Mouse (Mus musculus) embryonic facial prominence, embryonic 13.5 days (tissue): ENCODE measurements around the gene Dcst1. TPM values are rescaled to one million over a fixed set of nuclear protein-coding genes. Genes with fewer than 3 reads are reported as not detected.
A peak's percentile ranks its signal among the peaks of the same experiment; 100 is the strongest.

Experiments used
- ATAC-seq: fragments of 200-750 bp; cut with Nextera tagmentation; 2 replicates; pipeline ENCODE4 v1.8.0; 2017; ENCODE audit warnings: low read depth; ENCODE audit not compliant: insufficient number of reproducible peaks, insufficient read depth, low FRiP score, low TSS enrichment
- H3K27ac ChIP-seq: fragments of 300-500 bp; sonication (generic); 2 replicates; pipeline ENCODE4 v1.5.1; 2015; ENCODE audit warnings: moderate library complexity, mild to moderate bottlenecking, inconsistent platforms
- H3K27me3 ChIP-seq: fragments of 300-500 bp; sonication (generic); 2 replicates; pipeline ENCODE4 v1.6.1; 2015; ENCODE audit warnings: mild to moderate bottlenecking, inconsistent platforms
- H3K36me3 ChIP-seq: fragments of 300-500 bp; sonication (generic); 2 replicates; pipeline ENCODE4 v1.6.1; 2015; ENCODE audit warnings: mild to moderate bottlenecking, inconsistent platforms
- H3K4me1 ChIP-seq: fragments of 300-500 bp; sonication (generic); 2 replicates; pipeline ENCODE4 v1.6.1; 2015; ENCODE audit warnings: inconsistent platforms
- H3K4me2 ChIP-seq: fragments of 300-500 bp; sonication (generic); 2 replicates; pipeline ENCODE4 v1.6.1; 2015; ENCODE audit warnings: moderate library complexity, mild to moderate bottlenecking, inconsistent platforms
- H3K4me3 ChIP-seq: fragments of 300-500 bp; sonication (generic); 2 replicates; pipeline ENCODE4 v1.5.1; 2015; ENCODE audit warnings: mild to moderate bottlenecking, inconsistent platforms
- H3K9ac ChIP-seq: fragments of 300-500 bp; sonication (generic); 2 replicates; pipeline ENCODE4 v1.6.1; 2015; ENCODE audit warnings: mild to moderate bottlenecking, inconsistent platforms
- H3K9me3 ChIP-seq: fragments of 300-500 bp; sonication (generic); 2 replicates; pipeline ENCODE4 v1.6.1; 2016; ENCODE audit warnings: inconsistent platforms
- WGBS: fragments of 180-500 bp; shearing (Covaris S2); methylation state at CpG from one replicate; pipeline ENCODE4 v1.1.7; 2015; ENCODE audit warnings: mixed read lengths; 5-methylcytosine and 5-hydroxymethylcytosine counted together
- polyA plus RNA-seq: library from polyadenylated mRNA; unstranded; fragments of >200 nt; fragmentation: Nextera tagmentation; extraction: Ambion mirVana; gene quantifications from 2 replicates; pipeline ENCODE4 v1.2.1, GENCODE M21; 2015

Dcst1 gene
- 0.44 and 0.85 TPM in 2 replicates for polyA plus RNA-seq

- Histone ChIP-seq H3K9me3 (no peaks in the 10 kb centered on the region), H3K27me3 (no peaks in the 10 kb centered on the region), H3K27ac (no peak within 1 kb of the TSS), H3K4me2 (no peak within 1 kb of the TSS), H3K9ac (no peak within 1 kb of the TSS), H3K4me3 (no peak within 1 kb of the TSS), H3K36me3 (no peaks in the 10 kb centered on the region), H3K4me1 (0 out of 2 replicates have a peak, but pooled peaks cover 4% of the 10 kb centered on the region)
- 90% methylated on average over 11 of the region's 11 CpGs for WGBS
- ATAC-seq: no peak
Observed at GRCm38 (mm10) chr3:89365153-89365485, at the start of gene Dcst1. Gene Dcst1, minus strand, starts transcription at chr3:89365253.

DNA sequence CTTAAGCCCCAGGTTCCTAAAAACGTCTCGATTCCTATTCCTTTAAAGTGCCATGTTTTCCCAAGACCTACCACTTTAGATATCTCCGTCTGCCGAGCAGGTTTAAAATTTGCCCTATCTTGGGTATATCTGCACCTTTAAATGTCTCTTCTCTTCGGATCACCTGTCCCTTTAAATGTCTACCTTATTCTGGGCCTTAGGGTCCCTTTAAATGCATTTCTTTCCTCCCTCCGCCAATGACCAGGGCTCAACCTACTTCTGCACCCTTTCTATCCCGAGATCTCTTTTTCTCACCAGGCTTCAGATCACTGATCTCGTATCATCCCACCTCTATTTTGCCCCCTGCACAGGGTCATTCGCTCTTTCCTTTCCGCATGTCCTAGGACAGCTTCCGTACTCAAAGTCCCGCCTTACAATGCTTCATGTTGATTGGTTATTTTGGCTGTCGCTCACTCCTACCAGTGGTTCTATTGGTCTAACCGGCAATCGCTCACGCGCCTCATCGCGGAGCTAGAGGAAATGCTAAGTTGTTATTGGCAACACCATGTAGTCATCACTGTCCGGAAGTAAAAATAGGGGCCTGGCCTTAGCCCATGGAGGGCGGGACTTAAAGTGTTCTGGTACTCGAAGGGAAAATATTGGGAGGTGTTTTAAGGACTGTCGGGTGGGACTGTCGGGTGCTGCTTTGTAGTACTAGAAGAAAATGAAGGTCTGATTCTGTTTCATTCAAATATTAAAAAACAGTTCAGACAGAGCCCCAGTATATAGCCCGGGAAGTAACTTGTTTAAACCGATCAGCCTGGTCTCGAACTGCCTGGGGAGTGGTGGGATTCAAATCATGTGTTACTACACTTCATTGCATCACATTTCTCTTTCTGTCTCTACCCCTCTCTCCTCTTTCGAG lies 46.7 kb upstream of the Dcst1 start, which contains the start of gene Flad1:
Flad1 (minus strand) TSS at position 381 of the 904 bp plus-strand sequence.
- Histone ChIP-seq H3K4me1 (peaks cover 13% of the 10 kb centered on the region), H3K4me2 (peak within 1 kb of the TSS; percentile 68), H3K9ac (peak within 1 kb of the TSS; percentile 69), H3K27me3 (no peaks in the 10 kb centered on the region), H3K4me3 (peak within 1 kb of the TSS; percentile 53), H3K9me3 (no peaks in the 10 kb centered on the region), H3K27ac (no peak within 1 kb of the TSS), H3K36me3 (peaks cover 42% of the 10 kb centered on the region)
- ATAC-seq: peak; percentile 100
- 6% methylated on average over 28 of the region's 28 CpGs for WGBS

- Histone ChIP-seq H3K4me3 (peak overlapping the region; percentile 53), H3K27me3 (no peaks in the 10 kb centered on the region), H3K9ac (peak overlapping the region; percentile 69), H3K27ac (no peak overlapping the region), H3K4me2 (peak overlapping the region; percentile 68), H3K9me3 (no peaks in the 10 kb centered on the region), H3K4me1 (peaks cover 7% of the 10 kb centered on the region), H3K36me3 (peaks cover 39% of the 10 kb centered on the region)
- WGBS: 82% methylated on average over 10 of the region's 10 CpGs
- ATAC-seq: no peak
Observed at GRCm38 (mm10) chr3:89410864-89411263, 45.8 kb upstream of the Dcst1 start.

GRCm38 (mm10) chr3:89409701-89410100 lies 44.6 kb upstream of the Dcst1 start:
- WGBS: 93% methylated on average over 3 of the region's 3 CpGs
- H3K4me3 ChIP-seq: no peak overlapping the region
- peaks cover 37% of the 10 kb centered on the region for H3K36me3 ChIP-seq
- no peak overlapping the region for H3K9ac ChIP-seq
- no peak for ATAC-seq
- no peak overlapping the region for H3K4me2 ChIP-seq
- no peak overlapping the region for H3K27ac ChIP-seq
- peaks cover 7% of the 10 kb centered on the region for H3K4me1 ChIP-seq
- no peaks in the 10 kb centered on the region for H3K27me3 ChIP-seq
- H3K9me3 ChIP-seq: no peaks in the 10 kb centered on the region

- no peaks in the 10 kb centered on the region for H3K27me3 ChIP-seq
- no peak overlapping the region for H3K9ac ChIP-seq
- WGBS: 63% methylated on average over 16 of the region's 16 CpGs
- no peaks in the 10 kb centered on the region for H3K9me3 ChIP-seq
- peaks cover 37% of the 10 kb centered on the region for H3K36me3 ChIP-seq
- ATAC-seq: no peak
- peaks cover 7% of the 10 kb centered on the region for H3K4me1 ChIP-seq
- H3K27ac ChIP-seq: no peak overlapping the region
- H3K4me2 ChIP-seq: no peak overlapping the region
- no peak overlapping the region for H3K4me3 ChIP-seq
Observed at GRCm38 (mm10) chr3:89408448-89408847, 43.4 kb upstream of the Dcst1 start.

GRCm38 (mm10) chr3:89406887-89407286 lies 41.8 kb upstream of the Dcst1 start:
- Histone ChIP-seq H3K9me3 (no peaks in the 10 kb centered on the region), H3K27ac (no peak overlapping the region), H3K9ac (no peak overlapping the region), H3K4me3 (no peak overlapping the region), H3K4me1 (peaks cover 7% of the 10 kb centered on the region), H3K4me2 (no peak overlapping the region), H3K27me3 (no peaks in the 10 kb centered on the region), H3K36me3 (peaks cover 53% of the 10 kb centered on the region)
- 94% methylated on average over 6 of the region's 6 CpGs for WGBS
- ATAC-seq: no peak

DNA sequence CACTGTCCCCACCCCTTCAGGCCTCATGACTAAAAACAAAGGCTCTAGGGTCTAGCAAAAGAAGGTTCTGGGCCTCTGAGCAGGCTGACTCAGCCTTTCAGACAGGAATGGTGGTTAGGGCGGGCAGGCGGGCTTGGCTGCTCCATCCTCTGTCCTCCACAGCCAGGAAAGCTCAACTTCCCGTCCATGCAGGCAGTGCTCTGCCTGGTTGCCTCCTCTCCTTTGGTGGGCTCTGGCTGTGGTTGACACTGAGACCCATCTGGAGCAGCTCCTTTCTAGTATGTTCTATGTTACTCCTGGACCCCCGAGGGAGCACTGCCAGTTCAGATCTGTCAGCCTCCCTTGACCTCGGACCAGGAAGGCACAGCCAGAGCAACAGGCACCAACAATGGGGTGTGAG lies 37.6 kb upstream of the Dcst1 start, which contains the start of gene Lenep:
Lenep (minus strand) TSS at position 101 of the 400 bp plus-strand sequence.
- Histone ChIP-seq H3K9me3 (no peaks in the 10 kb centered on the region), H3K27me3 (no peaks in the 10 kb centered on the region), H3K27ac (no peak within 1 kb of the TSS), H3K9ac (no peak within 1 kb of the TSS), H3K4me3 (no peak within 1 kb of the TSS), H3K36me3 (peaks cover 52% of the 10 kb centered on the region), H3K4me2 (no peak within 1 kb of the TSS), H3K4me1 (no peaks in the 10 kb centered on the region)
- 83% methylated on average over 5 of the region's 5 CpGs for WGBS
- no peak for ATAC-seq

GRCm38 (mm10) chr3:89401329-89401728 lies 36.3 kb upstream of the Dcst1 start:
- H3K27me3 ChIP-seq: no peaks in the 10 kb centered on the region
- WGBS: 90% methylated on average over 7 of the region's 7 CpGs
- H3K9ac ChIP-seq: no peak overlapping the region
- no peak overlapping the region for H3K27ac ChIP-seq
- no peaks in the 10 kb centered on the region for H3K9me3 ChIP-seq
- peaks cover 44% of the 10 kb centered on the region for H3K36me3 ChIP-seq
- no peak overlapping the region for H3K4me3 ChIP-seq
- peaks cover 6% of the 10 kb centered on the region for H3K4me1 ChIP-seq
- no peak overlapping the region for H3K4me2 ChIP-seq
- ATAC-seq: no peak

DNA sequence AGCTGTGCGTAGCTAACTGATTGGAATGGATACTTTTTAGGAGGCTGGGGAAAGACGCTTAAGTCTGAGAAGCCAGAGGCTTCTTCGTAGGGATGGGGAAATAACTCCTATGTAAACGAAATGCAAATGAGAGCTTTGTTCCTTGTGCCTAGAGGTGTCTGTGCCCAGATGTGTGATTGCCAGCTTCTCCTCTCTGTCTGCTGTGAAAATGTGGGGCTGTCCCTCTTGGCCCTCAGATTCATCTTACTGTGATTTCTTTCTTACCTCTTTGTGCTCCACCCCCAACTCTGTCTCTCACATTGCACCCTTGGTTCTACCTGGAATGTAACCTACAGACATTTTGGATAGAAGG lies 31.6 kb upstream of the Dcst1 start:
- H3K4me2 ChIP-seq: peak overlapping the region; percentile 94
- H3K9me3 ChIP-seq: no peaks in the 10 kb centered on the region
- 1% methylated on average over 4 of the region's 4 CpGs for WGBS
- H3K36me3 ChIP-seq: peaks cover 5% of the 10 kb centered on the region
- H3K27me3 ChIP-seq: peaks cover 15% of the 10 kb centered on the region
- ATAC-seq: no peak
- peaks cover 42% of the 10 kb centered on the region for H3K4me1 ChIP-seq
- H3K4me3 ChIP-seq: peak overlapping the region; percentile 56
- peak overlapping the region; percentile 60 for H3K27ac ChIP-seq
- H3K9ac ChIP-seq: peak overlapping the region; percentile 70

GRCm38 (mm10) chr3:89395806-89396653 lies 31.0 kb upstream of the Dcst1 start:
- peak overlapping the region; percentile 70 for H3K9ac ChIP-seq
- peaks cover 48% of the 10 kb centered on the region for H3K4me1 ChIP-seq
- no peaks in the 10 kb centered on the region for H3K9me3 ChIP-seq
- no peaks in the 10 kb centered on the region; the same call in 1 of the 2 replicates for H3K36me3 ChIP-seq
- H3K27me3 ChIP-seq: peaks cover 21% of the 10 kb centered on the region
- peak overlapping the region; percentile 94 for H3K4me2 ChIP-seq
- peak overlapping the region; percentile 56 for H3K4me3 ChIP-seq
- peak; percentile 34; the same call in 1 of the 2 replicates for ATAC-seq
- WGBS: under 1% methylated on average over 44 of the region's 44 CpGs
- H3K27ac ChIP-seq: peak overlapping the region; percentile 89

DNA sequence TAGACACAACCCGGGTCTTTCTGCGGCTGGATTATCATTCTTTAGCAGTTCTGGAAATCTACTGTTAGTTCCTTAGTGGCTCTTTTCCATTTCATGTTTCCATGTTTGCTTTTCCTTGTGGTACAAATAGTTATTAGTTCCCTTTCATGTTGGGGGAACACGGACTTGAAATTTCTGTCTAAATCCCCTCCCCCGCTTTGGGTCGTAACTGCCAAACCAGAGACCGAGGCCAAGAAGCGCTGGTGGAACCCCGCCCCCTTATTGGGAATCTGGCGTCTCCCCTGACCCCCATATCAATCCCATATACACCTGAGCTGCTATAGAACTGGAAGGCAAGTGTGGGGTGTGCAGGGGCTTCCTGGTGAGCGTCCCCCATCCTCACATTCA lies 30.4 kb upstream of the Dcst1 start:
- peak overlapping the region; percentile 70 for H3K9ac ChIP-seq
- peak overlapping the region; percentile 94 for H3K4me2 ChIP-seq
- peak overlapping the region; percentile 56 for H3K4me3 ChIP-seq
- peak overlapping the region; percentile 89 for H3K27ac ChIP-seq
- H3K27me3 ChIP-seq: peaks cover 27% of the 10 kb centered on the region
- peaks cover 54% of the 10 kb centered on the region for H3K4me1 ChIP-seq
- H3K36me3 ChIP-seq: no peaks in the 10 kb centered on the region
- 1% methylated on average over 10 of the region's 10 CpGs for WGBS
- no peak for ATAC-seq
- no peaks in the 10 kb centered on the region for H3K9me3 ChIP-seq
